Mouse (Mus musculus): ENCODE data around the gene Irx4.

GRCm38 (mm10) chr13:73251222-73251621 lies 9.1 kb upstream of the Irx4 start:
- no peak for TF ChIP-seq CTCF (IDR thresholded peaks at IDR 0.05; ENCODE audit: borderline replicate concordance, insufficient read depth, low read depth, low read length)
- no peak for TF ChIP-seq POLR2A (IDR thresholded peaks at IDR 0.05; ENCODE audit: borderline replicate concordance, insufficient read depth, low read length)
